Mouse (Mus musculus) liver, postnatal 0 days (tissue): ENCODE measurements around the gene Cd22.
A peak's percentile ranks its signal among the peaks of the same experiment; 100 is the strongest.

ENCODE experiments used
- CTCF ChIP-seq: sonication (generic); IDR thresholded peaks from 2 replicates; pipeline ENCODE4 v1.5.1; 2016; ENCODE audit warnings: antibody characterized with exemption, low read depth
- EP300 ChIP-seq: IDR thresholded peaks from 2 replicates; pipeline ENCODE4 v1.6.1; 2016; ENCODE audit warnings: antibody characterized with exemption, low read depth, mild to moderate bottlenecking

DNA sequence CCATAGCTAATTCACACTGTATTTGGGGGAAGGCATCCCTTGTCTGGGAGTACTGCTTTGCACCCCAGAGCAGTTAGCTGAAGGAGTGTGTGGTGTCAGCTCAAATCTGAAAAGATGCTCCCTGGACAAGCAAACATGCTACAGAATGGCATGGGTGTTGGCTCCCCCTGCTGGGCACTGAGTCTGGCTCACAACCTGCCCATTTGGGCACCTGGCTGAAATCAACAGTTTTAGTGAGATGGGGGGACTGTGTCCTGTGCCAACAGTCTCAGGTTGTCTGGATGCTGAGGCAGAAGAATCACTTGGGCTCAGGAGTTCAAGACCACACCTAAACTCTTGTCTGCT lies 20.9 kb downstream of the Cd22 start:
- peak; percentile 94 for TF ChIP-seq CTCF
- no peak for TF ChIP-seq EP300
